Mouse (Mus musculus): ENCODE measurements at regions not wholly inside any gene's neighbourhood (a gene's known extent, or its start where the extent isn't known, plus 50 kb on each side); places are given as distances from the start of the nearest gene placed in this dataset.

DNA sequence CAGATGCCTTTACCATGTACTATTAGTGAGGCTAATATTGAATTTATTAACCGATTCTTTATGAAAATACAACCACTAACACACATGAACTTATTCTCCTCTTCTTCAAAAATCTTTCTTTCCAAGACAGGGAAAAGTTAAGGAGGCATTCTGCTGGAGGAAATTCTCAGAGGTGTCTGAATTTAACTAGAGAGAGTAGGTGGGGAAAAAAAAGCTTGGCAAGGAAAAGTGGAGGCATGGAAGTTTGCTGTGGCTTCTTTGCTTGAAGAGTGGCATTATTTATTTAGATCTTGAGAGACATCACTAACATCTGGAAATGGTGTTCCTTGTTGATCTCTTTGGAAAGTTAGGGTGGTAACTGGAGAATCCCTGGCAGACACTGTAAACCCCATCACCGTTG lies 173.2 kb downstream of the Tm4sf1 start:
- TF ChIP-seq POLR2A (IDR thresholded peaks at IDR 0.05; ENCODE audit: insufficient read depth, low read depth, low read length) (no peak), CTCF (IDR thresholded peaks at IDR 0.05) (no peak), EP300 (IDR thresholded peaks at IDR 0.05; ENCODE audit: insufficient read depth, low read depth, low read length) (no peak)
